Mouse (Mus musculus): ENCODE measurements around the gene Arl5c.
A peak's percentile ranks its signal among the peaks of the same experiment; 100 is the strongest.

Gene Arl5c

GRCm38 (mm10) chr11:98019883-98020610, 24.1 kb upstream of the Arl5c start:
- no peak for DNase-seq (ENCODE audit: low read depth, low spot score)

GRCm38 (mm10) chr11:98018858-98019641, 23.1 kb upstream of the Arl5c start:
- DNase-seq (ENCODE audit: low read depth, low spot score) = peak; percentile 83

- no peak for DNase-seq (ENCODE audit: low read depth, low spot score)
These were observed 22.2 kb upstream of the Arl5c start for GRCm38 (mm10) chr11:98018222-98018621.

GRCm38 (mm10) chr11:98016824-98017223, 20.8 kb upstream of the Arl5c start:
- no peak for DNase-seq (ENCODE audit: low read depth, low spot score)

- no peak for DNase-seq (ENCODE audit: low read depth, low spot score)
These were observed 20.2 kb upstream of the Arl5c start for GRCm38 (mm10) chr11:98016177-98016576.

- DNase-seq (ENCODE audit: low read depth, low spot score) = peak; percentile 63
These were observed 16.9 kb upstream of the Arl5c start for GRCm38 (mm10) chr11:98012831-98013230.

GRCm38 (mm10) chr11:98011716-98012115, 15.7 kb upstream of the Arl5c start:
- DNase-seq (ENCODE audit: low read depth, low spot score) = no peak

GRCm38 (mm10) chr11:98008087-98008486, 12.1 kb upstream of the Arl5c start:
- DNase-seq (ENCODE audit: low read depth, low spot score) = no peak

- no peak for DNase-seq (ENCODE audit: low read depth, low spot score)
These were observed 9.7 kb upstream of the Arl5c start for GRCm38 (mm10) chr11:98005686-98006085.

GRCm38 (mm10) chr11:98005076-98005475, 9.1 kb upstream of the Arl5c start:
- DNase-seq (ENCODE audit: low read depth, low spot score) = peak; percentile 97

GRCm38 (mm10) chr11:98004161-98004560, 8.2 kb upstream of the Arl5c start:
- no peak for DNase-seq (ENCODE audit: low read depth, low spot score)

- DNase-seq (ENCODE audit: low read depth, low spot score) = no peak
These were observed 7.2 kb upstream of the Arl5c start for GRCm38 (mm10) chr11:98003171-98003671.

- DNase-seq (ENCODE audit: low read depth, low spot score) = peak; percentile 91
These were observed 6.6 kb upstream of the Arl5c start for GRCm38 (mm10) chr11:98002627-98003026.

- no peak for DNase-seq (ENCODE audit: low read depth, low spot score)
These were observed 6.0 kb upstream of the Arl5c start for GRCm38 (mm10) chr11:98001986-98002385.

- no peak for DNase-seq (ENCODE audit: low read depth, low spot score)
These were observed 5.4 kb upstream of the Arl5c start for GRCm38 (mm10) chr11:98001351-98001824.

- no peak for DNase-seq (ENCODE audit: low read depth, low spot score)
These were observed 4.6 kb upstream of the Arl5c start for GRCm38 (mm10) chr11:98000378-98001140.

GRCm38 (mm10) chr11:97999748-98000147, 3.8 kb upstream of the Arl5c start:
- DNase-seq (ENCODE audit: low read depth, low spot score) = no peak

- DNase-seq (ENCODE audit: low read depth, low spot score) = no peak
These were observed 3.1 kb upstream of the Arl5c start for GRCm38 (mm10) chr11:97998898-97999608.

GRCm38 (mm10) chr11:97998074-97998793, 2.3 kb upstream of the Arl5c start:
- DNase-seq (ENCODE audit: low read depth, low spot score) = no peak

- no peak for DNase-seq (ENCODE audit: low read depth, low spot score)
These were observed 1.5 kb upstream of the Arl5c start for GRCm38 (mm10) chr11:97997387-97997960.
